Mouse (Mus musculus): ENCODE measurements around the gene Wdr60. TPM values are rescaled to one million over a fixed set of nuclear protein-coding genes. Genes with fewer than 3 reads are reported as not detected.

Gene Wdr60
- total RNA-seq, 2 experiments from 2014 or later = 15.4 to 23.8 TPM

DNA sequence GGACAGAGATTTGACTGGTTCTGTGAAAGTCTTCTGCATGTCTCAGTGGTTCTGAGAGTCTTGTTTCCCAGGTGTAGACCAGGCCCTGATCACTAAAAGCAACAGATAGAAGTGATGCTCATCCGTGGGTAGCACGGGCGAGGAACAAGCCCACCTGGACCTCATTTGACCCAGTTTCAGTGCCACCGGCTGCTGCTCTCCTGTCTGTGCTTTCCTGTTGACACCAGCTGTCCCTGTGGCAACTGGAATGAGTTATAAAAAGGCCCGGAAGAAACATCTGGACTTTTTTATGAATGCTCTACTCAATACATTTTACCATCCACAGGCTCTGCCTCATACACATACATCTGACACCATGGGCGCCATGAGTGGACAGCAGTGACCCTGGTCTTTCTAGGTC lies 64.0 kb downstream of the Wdr60 start:
- no peak for DNase-seq (ENCODE audit: low spot score in 2 of 2)
- intact Hi-C loops (cut with DNase I) = no loop called here

DNA sequence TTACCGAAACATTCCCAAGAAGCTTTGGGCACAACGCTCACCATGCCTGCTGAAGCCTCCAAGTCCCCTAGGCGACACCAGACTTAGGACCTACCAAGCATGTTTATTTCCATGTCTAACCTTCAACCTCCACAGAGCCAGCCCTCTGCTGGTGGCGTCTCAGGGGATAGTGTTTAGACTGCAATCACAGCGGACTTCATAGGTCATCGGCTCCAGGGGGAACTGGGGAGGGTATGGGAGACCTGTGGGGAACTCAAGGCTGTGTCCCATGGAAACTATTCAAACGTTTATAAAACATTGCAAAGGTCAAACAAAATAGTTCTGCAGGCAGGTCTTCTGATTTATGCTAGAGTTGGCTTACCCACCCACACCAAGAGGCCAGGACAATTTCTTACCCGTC lies 66.6 kb downstream of the Wdr60 start:
- intact Hi-C loops (cut with DNase I) = no loop called here
- DNase-seq (ENCODE audit: low spot score in 2 of 2) = no peak

DNA sequence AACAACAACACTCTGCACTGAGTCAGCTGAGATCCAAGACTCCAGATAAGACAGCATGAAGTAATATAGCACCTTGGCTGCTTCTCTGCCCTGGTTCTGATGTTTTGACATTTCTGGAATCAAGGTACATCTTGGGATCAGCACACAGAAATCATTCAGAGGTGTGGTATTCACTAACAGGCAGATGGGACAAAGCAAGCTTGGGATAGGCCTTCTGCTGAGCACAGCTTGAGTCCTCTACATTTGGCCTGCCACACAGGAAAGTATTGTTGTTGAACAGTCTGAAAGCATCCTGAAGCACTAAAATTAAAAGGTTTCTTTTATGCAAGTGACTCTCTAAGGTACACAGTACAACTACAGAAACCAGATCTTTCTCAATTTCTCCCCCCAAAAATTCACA lies 68.2 kb downstream of the Wdr60 start:
- no peak for DNase-seq (ENCODE audit: low spot score in 2 of 2)
- intact Hi-C loops (cut with DNase I) = no loop called here

DNA sequence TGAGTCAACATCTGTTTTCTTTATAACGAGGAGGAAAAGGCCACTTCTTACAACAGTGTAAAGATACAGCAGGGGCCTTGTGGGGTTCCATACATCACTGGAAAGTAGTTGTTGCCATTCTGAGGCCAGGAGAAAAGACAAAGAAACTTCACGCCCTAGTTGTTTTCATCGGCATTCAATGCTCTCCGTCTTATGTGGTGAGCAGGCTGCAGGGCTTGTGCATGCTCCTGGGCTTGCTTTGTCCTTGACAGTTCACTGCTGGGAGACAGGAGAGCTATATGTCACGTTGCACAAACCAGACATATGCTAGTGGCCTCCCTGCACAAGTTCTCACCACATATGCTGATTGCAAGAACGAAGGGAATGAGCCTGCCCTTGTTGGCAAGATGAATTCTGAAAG lies 68.9 kb downstream of the Wdr60 start:
- intact Hi-C loops (cut with DNase I) = no loop called here
- no peak for DNase-seq (ENCODE audit: low spot score in 2 of 2)

DNA sequence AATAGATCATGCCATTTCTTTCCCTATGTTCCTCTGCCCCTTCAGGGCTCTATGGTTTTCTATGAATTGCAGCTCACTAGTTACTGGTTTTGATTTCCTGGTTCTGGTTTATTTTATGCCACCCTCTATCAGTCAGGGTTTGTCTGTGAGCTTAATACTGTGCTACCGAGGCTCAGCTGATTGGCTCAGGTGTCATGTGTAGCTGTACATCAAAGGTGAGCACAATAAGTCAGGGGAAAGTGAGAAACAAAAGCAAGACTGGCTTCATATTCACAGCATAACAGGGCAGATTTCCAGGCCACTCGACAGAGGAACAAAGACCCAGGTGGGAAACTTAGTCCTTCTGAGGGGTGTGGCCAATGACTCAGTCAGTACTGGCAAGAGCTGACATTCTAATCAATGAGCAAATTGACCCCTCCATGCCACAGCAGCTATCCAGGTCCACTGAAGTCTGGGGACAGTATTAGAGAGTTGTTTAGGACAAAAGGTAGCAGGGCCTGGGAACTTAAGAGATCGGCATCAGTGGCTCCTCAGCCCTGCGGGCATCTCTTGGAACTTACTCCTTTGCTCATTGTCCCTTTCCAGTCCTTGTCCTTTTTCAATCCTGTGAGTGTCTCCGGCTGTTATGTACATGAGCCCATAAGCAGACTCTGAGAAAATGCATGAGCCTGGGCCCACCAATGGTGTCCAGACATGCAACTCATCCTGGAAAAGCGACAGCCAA lies 79.4 kb downstream of the Wdr60 start:
- DNase-seq (ENCODE audit: low spot score in 2 of 2) = no peak
- intact Hi-C loops (cut with DNase I) = no loop called here

DNA sequence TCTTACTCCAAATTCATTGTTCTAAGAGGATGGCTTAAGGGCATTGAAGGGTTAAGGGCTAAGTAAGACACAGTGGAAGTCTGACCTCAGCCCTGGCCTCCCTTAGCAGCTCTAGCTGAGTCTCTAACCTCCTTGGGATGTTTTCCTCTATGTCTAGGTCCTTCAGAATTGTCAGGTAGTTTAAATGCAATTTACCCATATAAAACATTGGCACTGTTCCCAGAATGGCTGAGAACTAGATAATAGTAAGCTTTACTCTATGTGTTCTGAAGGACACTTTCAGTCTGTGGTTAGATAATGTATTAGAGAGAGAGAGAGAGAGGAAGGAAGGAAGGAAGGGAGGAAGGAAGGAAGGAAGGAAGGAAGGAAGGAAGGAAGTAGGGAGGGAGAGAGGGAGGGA lies 80.4 kb downstream of the Wdr60 start:
- intact Hi-C loops (cut with DNase I) = no loop called here
- no peak for DNase-seq (ENCODE audit: low spot score in 2 of 2)

DNA sequence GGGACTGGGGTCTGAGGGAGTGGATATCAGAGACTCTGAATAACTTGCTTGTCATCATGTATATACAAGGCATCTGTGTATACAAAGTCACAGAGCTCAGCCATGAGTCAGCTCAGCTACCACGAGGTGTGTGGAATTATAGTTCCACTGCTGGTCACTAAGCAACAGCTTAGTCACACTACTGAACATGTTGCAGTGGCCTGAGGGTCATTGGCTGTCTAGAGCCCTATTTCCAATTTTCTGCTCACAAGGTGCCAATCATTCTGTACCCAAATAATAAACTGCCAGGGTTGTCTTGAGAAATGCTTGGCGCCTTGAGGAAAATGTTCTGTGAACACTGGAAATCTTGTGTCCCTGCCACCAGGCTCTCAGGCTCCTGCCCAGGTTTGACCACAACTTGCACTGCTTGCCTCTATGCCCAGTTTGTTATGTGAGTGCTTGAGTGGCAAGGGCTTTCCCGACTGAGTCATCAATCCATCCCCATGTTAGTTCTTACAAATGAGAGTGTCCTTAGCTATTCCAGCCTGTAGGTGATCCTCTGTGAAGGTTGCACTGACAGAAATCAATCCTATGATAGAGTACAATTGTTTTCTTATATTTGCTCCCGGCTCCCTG lies 81.3 kb downstream of the Wdr60 start:
- intact Hi-C loops (cut with DNase I) = no loop called here
- no peak for DNase-seq (ENCODE audit: low spot score in 2 of 2)

DNA sequence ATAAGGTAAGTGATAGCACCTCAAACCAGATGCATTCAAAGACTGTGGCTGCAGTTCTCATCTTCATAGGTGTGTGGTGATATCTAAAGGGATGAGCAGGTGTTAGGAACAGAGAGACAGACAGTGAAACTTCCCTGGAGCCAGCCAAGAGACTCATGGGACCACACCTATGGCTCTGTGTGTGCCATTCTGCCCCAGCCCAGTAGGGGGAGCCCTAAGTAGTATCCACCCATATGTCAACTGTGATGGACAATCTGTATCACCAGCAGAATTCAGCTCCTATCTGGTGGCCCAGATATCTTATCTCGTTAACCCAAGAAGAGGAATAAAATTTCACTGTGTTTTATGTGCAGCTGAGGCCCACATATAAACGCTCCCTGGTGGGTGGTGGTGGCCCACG lies 85.9 kb downstream of the Wdr60 start:
- no peak for DNase-seq (ENCODE audit: low spot score in 2 of 2)
- intact Hi-C loops (cut with DNase I) = no loop called here

DNA sequence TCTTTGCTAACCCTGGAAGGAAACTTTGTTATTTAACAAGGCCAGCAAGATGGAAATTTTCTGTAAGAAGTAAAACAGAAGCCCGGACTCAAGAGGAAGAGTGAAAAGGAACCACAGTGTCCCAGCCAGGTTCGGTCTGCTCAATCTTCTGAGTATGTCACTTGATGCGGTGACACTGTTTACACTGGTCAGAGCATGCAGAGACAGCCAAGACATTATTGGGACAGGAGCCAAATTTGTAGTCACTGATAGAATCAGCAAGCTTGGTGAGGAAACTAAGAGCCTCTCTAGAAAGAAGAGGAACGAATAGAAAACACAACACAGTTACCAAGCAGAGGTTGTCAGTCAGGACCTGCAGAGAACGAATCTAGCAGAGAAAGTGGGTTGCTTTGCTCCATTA lies 93.2 kb downstream of the Wdr60 start:
- DNase-seq (ENCODE audit: low spot score in 2 of 2) = no peak
- intact Hi-C loops (cut with DNase I) = no loop called here

DNA sequence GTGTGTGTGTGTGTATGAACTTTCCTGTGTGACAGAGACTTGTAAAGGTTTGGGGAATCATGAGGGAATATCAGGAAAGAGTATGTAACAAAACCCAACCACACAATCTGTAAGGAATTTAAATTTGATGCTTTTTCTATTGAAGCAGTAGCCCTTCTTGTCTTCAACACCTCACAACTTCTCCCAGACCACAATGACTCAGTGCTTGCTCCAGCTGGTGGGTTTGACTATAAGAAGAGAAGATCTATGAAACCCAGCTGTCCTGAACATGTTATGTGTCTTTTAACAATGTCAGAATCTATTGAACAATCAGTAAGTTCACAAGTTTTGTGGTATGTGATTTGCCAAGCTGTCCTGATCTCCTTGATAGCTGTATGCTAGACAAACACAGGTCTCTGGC lies 97.5 kb downstream of the Wdr60 start:
- intact Hi-C loops (cut with DNase I) = no loop called here
- DNase-seq (ENCODE audit: low spot score in 2 of 2) = no peak

DNA sequence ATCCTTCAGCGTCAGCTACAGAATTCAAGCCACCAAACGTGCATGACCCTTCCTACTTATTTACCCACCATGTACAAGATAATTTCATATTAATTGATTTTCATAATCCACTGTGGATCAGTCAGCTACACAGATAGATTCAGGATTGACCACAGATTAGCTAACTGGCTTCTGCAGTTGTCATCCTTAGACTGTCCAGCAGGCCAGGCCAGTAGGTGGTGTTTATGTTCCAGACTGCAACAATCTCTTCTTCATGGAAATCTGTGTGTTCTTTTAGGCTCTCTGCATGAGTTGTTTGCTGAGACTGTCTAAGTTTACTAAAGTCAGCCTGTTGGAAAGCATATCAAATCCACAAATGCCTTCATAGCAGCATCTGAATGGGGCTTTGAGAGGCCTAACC lies 103.1 kb downstream of the Wdr60 start:
- intact Hi-C loops (cut with DNase I) = no loop called here
- DNase-seq (ENCODE audit: low spot score in 2 of 2) = no peak

DNA sequence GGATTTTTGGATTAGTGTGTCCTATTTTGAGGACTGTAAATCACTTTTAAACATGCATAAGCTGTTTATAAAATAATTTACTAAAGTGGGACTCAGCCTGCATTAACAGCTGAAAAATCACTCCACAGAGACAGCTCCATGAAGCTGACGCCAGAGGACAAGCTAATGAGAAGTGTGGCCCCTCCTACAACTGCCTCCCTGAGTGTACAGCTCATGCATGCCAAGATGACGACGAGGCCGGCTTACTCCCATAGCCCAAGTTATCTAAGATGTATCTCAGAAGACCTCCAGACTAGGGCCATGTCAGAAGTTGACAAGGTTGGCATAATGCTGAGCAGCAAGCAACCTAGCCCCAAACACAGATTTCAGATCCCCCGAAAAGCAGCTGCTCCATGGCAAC lies 103.6 kb downstream of the Wdr60 start:
- intact Hi-C loops (cut with DNase I) = no loop called here
- no peak for DNase-seq (ENCODE audit: low spot score in 2 of 2)

DNA sequence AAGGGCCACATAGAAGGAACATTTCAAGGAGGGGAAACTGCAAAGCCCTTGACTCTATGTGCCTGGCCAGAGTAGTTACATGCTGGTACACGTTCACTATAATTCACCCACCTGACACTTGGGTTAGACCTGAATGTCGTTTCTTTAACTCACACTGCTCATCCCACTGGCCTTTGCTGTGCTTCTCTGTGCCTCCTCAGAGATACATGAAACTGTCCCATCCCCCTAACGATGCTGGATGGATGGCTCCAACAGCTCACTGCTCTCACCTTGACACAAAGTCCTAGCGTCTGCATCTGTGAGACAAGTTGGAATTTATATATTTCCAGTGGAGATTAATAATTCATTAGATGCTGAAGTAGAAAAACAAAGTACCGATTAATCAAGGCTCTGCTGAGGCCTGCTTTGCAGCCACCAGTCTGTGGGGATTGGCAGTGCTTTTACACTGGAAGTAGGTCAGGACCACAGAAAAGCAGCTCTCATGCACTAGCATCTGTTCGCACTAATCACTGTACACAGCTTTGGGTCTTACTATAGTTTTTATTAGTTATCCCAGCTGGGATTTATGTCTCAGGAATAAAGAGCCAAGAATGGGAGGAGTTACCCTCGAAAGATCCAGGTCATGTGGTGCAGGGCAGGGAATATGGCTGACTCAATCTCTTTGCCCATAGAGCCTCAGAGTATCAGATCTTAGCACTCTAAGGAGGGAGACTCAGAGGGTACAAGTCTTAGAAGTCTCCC lies 105.9 kb downstream of the Wdr60 start:
- intact Hi-C loops (cut with DNase I) = no loop called here
- DNase-seq (ENCODE audit: low spot score in 2 of 2) = no peak

Small RNA genes lying within 50 kb of the gene (microRNA-seq; reads per million reads assigned to microRNA genes)
- gene Gm23190 = not detected

Other genes starting within 250 kb of the Wdr60 start
- 10 to 100 TPM; 22.8 to 39.8 TPM for gene Zfp386, start 215.3 kb downstream of the Wdr60 start, total RNA-seq (2021)
- 1 to 10 TPM in 1 of 2 experiments, under 1 TPM in 1; 0.86 to 1.7 TPM for gene Vipr2, start 185.3 kb downstream of the Wdr60 start, total RNA-seq (2021)
- gene Gm11027, start 12.4 kb upstream of the Wdr60 start, total RNA-seq (2021) = not detected
- gene Esyt2, start 18.2 kb upstream of the Wdr60 start, total RNA-seq (2021) = 10 to 100 TPM; 48.8 to 70.1 TPM
- 1 to 10 TPM; 6.0 to 6.3 TPM for gene Ncapg2, start 142.4 kb upstream of the Wdr60 start, total RNA-seq (2021)
- gene Ptprn2, start 222.7 kb upstream of the Wdr60 start, total RNA-seq (2021) = 100 to 1,000 TPM; 356 to 375 TPM

Measured in left cerebral cortex, postnatal 36 days (tissue).